Mouse (Mus musculus) forebrain, embryonic 16.5 days (tissue): ENCODE data around the gene Plxdc2. TPM values are rescaled to one million over a fixed set of nuclear protein-coding genes. Genes with fewer than 3 reads are reported as not detected.

Experiments used
- ATAC-seq: fragments of 200-750 bp; cut with Nextera tagmentation; 2 replicates; pipeline ENCODE4 v1.8.0; 2017; ENCODE audit warnings: mild to moderate bottlenecking, moderate library complexity
- H3K27ac ChIP-seq: fragments of 300-500 bp; sonication (generic); 2 replicates; pipeline ENCODE4 v1.5.1; 2014; ENCODE audit warnings: low read length, control low read depth
- H3K27me3 ChIP-seq: fragments of 300-500 bp; sonication (generic); replicated peaks from 2 replicates; pipeline ENCODE4 v1.6.1; 2014; ENCODE audit warnings: low read length; ENCODE audit not compliant: control insufficient read depth, insufficient read depth
- H3K36me3 ChIP-seq: fragments of 300-500 bp; sonication (generic); 2 replicates; pipeline ENCODE4 v1.6.1; 2014; ENCODE audit not compliant: control insufficient read depth, insufficient read depth
- H3K4me1 ChIP-seq: fragments of 300-500 bp; sonication (generic); replicated peaks from 2 replicates; pipeline ENCODE4 v1.6.1; 2014; ENCODE audit warnings: low read length; ENCODE audit not compliant: control insufficient read depth, insufficient read depth
- H3K4me2 ChIP-seq: fragments of 300-500 bp; sonication (generic); 2 replicates; pipeline ENCODE4 v1.6.1; 2014; ENCODE audit warnings: mild to moderate bottlenecking, low read length, control low read depth
- H3K4me3 ChIP-seq: fragments of 300-500 bp; sonication (generic); replicated peaks from 2 replicates; pipeline ENCODE4 v1.5.1; 2014; ENCODE audit warnings: mild to moderate bottlenecking, low read length, control low read depth
- H3K9ac ChIP-seq: fragments of 300-500 bp; sonication (generic); replicated peaks from 2 replicates; pipeline ENCODE4 v1.6.1; 2014; ENCODE audit warnings: low read depth, low read length, control low read depth
- H3K9me3 ChIP-seq: fragments of 300-500 bp; sonication (generic); 2 replicates; pipeline ENCODE4 v1.6.1; 2016; ENCODE audit warnings: low read length; ENCODE audit not compliant: control insufficient read depth
- WGBS: fragments of 180-500 bp; shearing (Covaris S2); extraction: QIAGEN DNeasy Blood & Tissue Kit; methylation state at CpG from one replicate; pipeline ENCODE4 v1.1.7; 2014; 5-methylcytosine and 5-hydroxymethylcytosine counted together
- polyA plus RNA-seq: library from polyadenylated mRNA; unstranded; fragments of >200 nt; fragmentation: Nextera tagmentation; extraction: Ambion mirVana; gene quantifications from 2 replicates; pipeline ENCODE4 v1.2.1, GENCODE M21; 2015

Gene Plxdc2
- polyA plus RNA-seq, 1 experiment from 2014 or later: 11.6 TPM

GRCm38 (mm10) chr2:16682905-16683304 lies 326.8 kb downstream of the Plxdc2 start:
- Histone ChIP-seq H3K4me2 (no peak overlapping the region), H3K27me3 (no peaks in the 10 kb centered on the region), H3K9me3 (no peaks in the 10 kb centered on the region), H3K36me3 (no peaks in the 10 kb centered on the region), H3K4me1 (no peaks in the 10 kb centered on the region), H3K9ac (no peak overlapping the region), H3K4me3 (no peak overlapping the region), H3K27ac (no peak overlapping the region)
- no peak for ATAC-seq
- 98% methylated on average over 3 of the region's 3 CpGs for WGBS

DNA sequence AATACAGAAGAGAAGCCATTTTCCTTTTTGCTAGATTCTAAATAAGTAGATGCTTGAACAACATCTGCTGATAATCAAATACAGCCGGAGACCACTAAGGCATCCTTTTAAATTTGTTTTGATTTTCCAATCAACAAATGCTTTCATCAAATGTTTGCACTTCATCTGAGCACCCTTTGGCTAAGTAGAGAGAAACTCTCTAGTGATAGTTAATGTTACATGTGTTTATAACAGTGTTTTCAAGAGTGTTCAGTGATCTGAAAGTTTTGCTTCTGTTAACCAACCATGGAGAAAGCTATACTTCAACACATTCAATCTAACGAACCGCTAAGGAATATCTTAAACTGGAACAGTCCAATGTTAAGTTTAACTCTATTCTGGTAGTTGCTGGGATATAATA lies 327.6 kb downstream of the Plxdc2 start:
- Histone ChIP-seq H3K4me1 (no peaks in the 10 kb centered on the region), H3K4me2 (no peak overlapping the region), H3K9ac (no peak overlapping the region), H3K27ac (no peak overlapping the region), H3K4me3 (no peak overlapping the region), H3K27me3 (no peaks in the 10 kb centered on the region), H3K36me3 (no peaks in the 10 kb centered on the region), H3K9me3 (no peaks in the 10 kb centered on the region)
- no peak for ATAC-seq
- WGBS: 67% methylated on average over 3 of the region's 3 CpGs

GRCm38 (mm10) chr2:16684529-16684928 lies 328.4 kb downstream of the Plxdc2 start:
- H3K27me3 ChIP-seq: no peaks in the 10 kb centered on the region
- no peak overlapping the region for H3K27ac ChIP-seq
- H3K36me3 ChIP-seq: no peaks in the 10 kb centered on the region
- no peak overlapping the region for H3K4me2 ChIP-seq
- no peak overlapping the region for H3K4me3 ChIP-seq
- no peak for ATAC-seq
- WGBS: 68% methylated on average over 1 of the region's 1 CpGs
- H3K9me3 ChIP-seq: no peaks in the 10 kb centered on the region
- no peaks in the 10 kb centered on the region for H3K4me1 ChIP-seq
- no peak overlapping the region for H3K9ac ChIP-seq

- ATAC-seq: no peak
- Histone ChIP-seq H3K9ac (no peak overlapping the region), H3K4me3 (no peak overlapping the region), H3K4me1 (no peaks in the 10 kb centered on the region), H3K36me3 (no peaks in the 10 kb centered on the region), H3K27ac (no peak overlapping the region), H3K9me3 (no peaks in the 10 kb centered on the region), H3K4me2 (no peak overlapping the region), H3K27me3 (no peaks in the 10 kb centered on the region)
- WGBS: 65% methylated on average over 2 of the region's 2 CpGs
Measured at GRCm38 (mm10) chr2:16696390-16696789, 340.3 kb downstream of the Plxdc2 start.

DNA sequence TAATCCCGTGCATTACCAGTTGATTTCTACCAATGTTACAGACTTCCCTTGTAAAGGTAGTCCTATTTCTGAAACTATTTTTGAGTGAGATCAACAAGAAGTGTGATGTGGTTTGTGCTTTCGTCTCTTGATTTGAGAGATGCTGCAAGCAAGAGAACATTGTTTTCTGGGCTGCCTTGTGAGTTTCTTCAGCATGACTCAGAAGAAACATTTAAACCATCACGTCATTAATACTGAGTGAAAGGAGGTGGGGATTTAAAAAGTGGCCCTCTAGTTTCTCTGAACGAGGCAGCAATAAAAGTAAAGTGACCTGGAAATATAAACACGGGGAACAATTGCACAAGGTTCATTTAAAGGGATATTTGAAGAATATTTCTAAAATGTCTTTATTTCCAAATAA lies 341.1 kb downstream of the Plxdc2 start:
- Histone ChIP-seq H3K36me3 (no peaks in the 10 kb centered on the region), H3K27me3 (no peaks in the 10 kb centered on the region), H3K4me1 (no peaks in the 10 kb centered on the region), H3K9me3 (no peaks in the 10 kb centered on the region), H3K4me2 (no peak overlapping the region), H3K27ac (no peak overlapping the region), H3K9ac (no peak overlapping the region), H3K4me3 (no peak overlapping the region)
- 66% methylated on average over 5 of the region's 5 CpGs for WGBS
- ATAC-seq: no peak

DNA sequence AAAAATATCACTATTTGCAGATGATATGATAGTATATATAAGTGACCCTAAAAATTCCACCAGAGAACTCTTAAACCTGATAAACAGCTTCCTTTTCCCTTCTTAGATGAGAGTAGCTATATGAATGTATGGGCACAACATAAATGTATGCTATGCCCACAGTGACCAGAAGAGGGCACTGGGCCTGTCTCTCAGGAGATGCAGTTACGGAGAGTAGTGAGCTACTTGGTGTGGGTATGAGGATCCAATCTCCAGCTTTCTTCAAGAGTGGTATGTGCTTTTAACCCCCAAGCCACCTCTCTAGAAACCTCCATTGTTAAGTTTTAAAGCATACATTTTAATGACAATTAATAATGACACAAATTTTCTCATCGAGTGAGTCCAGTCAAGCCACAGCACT lies 350.1 kb downstream of the Plxdc2 start:
- H3K4me3 ChIP-seq: no peak overlapping the region
- WGBS: 87% methylated on average over 2 of the region's 2 CpGs
- H3K4me2 ChIP-seq: no peak overlapping the region
- no peaks in the 10 kb centered on the region for H3K9me3 ChIP-seq
- H3K27me3 ChIP-seq: no peaks in the 10 kb centered on the region
- no peaks in the 10 kb centered on the region for H3K4me1 ChIP-seq
- ATAC-seq: no peak
- no peak overlapping the region for H3K27ac ChIP-seq
- no peaks in the 10 kb centered on the region for H3K36me3 ChIP-seq
- H3K9ac ChIP-seq: no peak overlapping the region

- 80% methylated on average over 6 of the region's 6 CpGs for WGBS
- no peaks in the 10 kb centered on the region for H3K36me3 ChIP-seq
- H3K4me1 ChIP-seq: no peaks in the 10 kb centered on the region
- H3K27ac ChIP-seq: no peak overlapping the region
- H3K27me3 ChIP-seq: no peaks in the 10 kb centered on the region
- no peak overlapping the region for H3K4me2 ChIP-seq
- H3K4me3 ChIP-seq: no peak overlapping the region
- H3K9me3 ChIP-seq: no peaks in the 10 kb centered on the region
- H3K9ac ChIP-seq: no peak overlapping the region
- no peak for ATAC-seq
Measured at GRCm38 (mm10) chr2:16709885-16710284, 353.8 kb downstream of the Plxdc2 start.

DNA sequence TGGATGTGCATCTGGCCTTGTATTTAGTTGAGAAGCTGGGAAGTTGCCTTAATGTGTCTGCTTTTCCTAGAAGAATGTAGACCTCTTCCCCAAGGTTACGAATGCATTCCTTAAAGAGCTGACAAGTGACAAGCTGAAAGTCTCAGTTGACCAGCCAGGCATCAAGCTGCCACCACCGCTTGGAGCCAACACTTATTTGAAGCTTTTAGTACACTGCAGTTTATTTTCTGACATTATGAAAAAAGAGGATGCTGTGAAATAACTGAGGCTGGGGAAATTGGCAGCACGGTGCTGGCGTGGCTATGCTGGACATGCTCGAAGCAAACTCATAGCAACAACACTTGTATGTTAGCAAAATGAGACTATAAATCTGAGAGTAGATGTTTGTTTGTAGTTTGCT lies 374.9 kb downstream of the Plxdc2 start:
- no peak overlapping the region for H3K27ac ChIP-seq
- H3K36me3 ChIP-seq: no peaks in the 10 kb centered on the region
- H3K9ac ChIP-seq: no peak overlapping the region
- WGBS: 95% methylated on average over 5 of the region's 5 CpGs
- H3K9me3 ChIP-seq: no peaks in the 10 kb centered on the region
- ATAC-seq: no peak
- no peak overlapping the region for H3K4me2 ChIP-seq
- H3K4me1 ChIP-seq: no peaks in the 10 kb centered on the region
- no peaks in the 10 kb centered on the region for H3K27me3 ChIP-seq
- H3K4me3 ChIP-seq: no peak overlapping the region

- Histone ChIP-seq H3K9me3 (no peaks in the 10 kb centered on the region), H3K4me3 (no peak overlapping the region), H3K27me3 (no peaks in the 10 kb centered on the region), H3K4me1 (no peaks in the 10 kb centered on the region), H3K4me2 (no peak overlapping the region), H3K9ac (no peak overlapping the region), H3K27ac (no peak overlapping the region), H3K36me3 (no peaks in the 10 kb centered on the region)
- WGBS: 90% methylated on average over 2 of the region's 2 CpGs
- no peak for ATAC-seq
Measured at GRCm38 (mm10) chr2:16734381-16734780, 378.3 kb downstream of the Plxdc2 start.

- no peaks in the 10 kb centered on the region for H3K27me3 ChIP-seq
- 0 out of 2 replicates have a peak, but pooled peaks cover 2% of the 10 kb centered on the region for H3K4me1 ChIP-seq
- no peak overlapping the region for H3K4me3 ChIP-seq
- H3K9ac ChIP-seq: no peak overlapping the region
- no peaks in the 10 kb centered on the region for H3K9me3 ChIP-seq
- no peak for ATAC-seq
- H3K4me2 ChIP-seq: no peak overlapping the region
- 55% methylated on average over 8 of the region's 8 CpGs for WGBS
- no peak overlapping the region for H3K27ac ChIP-seq
- H3K36me3 ChIP-seq: no peaks in the 10 kb centered on the region
Measured at GRCm38 (mm10) chr2:16738241-16738640, 382.1 kb downstream of the Plxdc2 start.
